Mouse (Mus musculus) megakaryocyte, embryonic 14.5 days (primary cell): ENCODE results near the gene Dcaf10.

Experiments used
- FLI1 ChIP-seq: IDR thresholded peaks from 2 replicates; pipeline ENCODE4 v1.6.1; 2012; ENCODE audit warnings: low read length, inconsistent platforms, mixed read lengths
- GATA1 ChIP-seq: IDR thresholded peaks from 3 replicates; pipeline ENCODE4 v1.6.1; 2012; ENCODE audit warnings: mixed read lengths, low read length, inconsistent platforms, borderline replicate concordance

- no peak for TF ChIP-seq GATA1
- TF ChIP-seq FLI1: no peak
Observed at GRCm38 (mm10) chr4:45418229-45418950, 76.5 kb downstream of the Dcaf10 start.
